Mouse (Mus musculus) liver, embryonic 16.5 days (tissue): Measurements from ENCODE around the gene Anks1. TPM values are rescaled to one million over a fixed set of nuclear protein-coding genes. Genes with fewer than 3 reads are reported as not detected.

Source experiments
- ATAC-seq: fragments of 200-750 bp; cut with Nextera tagmentation; 2 replicates; pipeline ENCODE4 v1.8.0; 2017; ENCODE audit warnings: low read depth, mild to moderate bottlenecking, moderate number of reproducible peaks, moderate library complexity
- H3K27ac ChIP-seq: fragments of 300-500 bp; sonication (generic); 2 replicates; pipeline ENCODE4 v1.5.1; 2014; ENCODE audit warnings: mild to moderate bottlenecking, low read length
- H3K27me3 ChIP-seq: fragments of 300-500 bp; sonication (generic); 2 replicates; pipeline ENCODE4 v1.6.1; 2014; ENCODE audit warnings: low read depth, low read length, mixed read lengths; ENCODE audit not compliant: control insufficient read depth, insufficient read depth
- H3K36me3 ChIP-seq: fragments of 300-500 bp; sonication (generic); 2 replicates; pipeline ENCODE4 v1.6.1; 2014; ENCODE audit warnings: mild to moderate bottlenecking; ENCODE audit not compliant: control insufficient read depth, insufficient read depth
- H3K4me1 ChIP-seq: fragments of 300-500 bp; sonication (generic); 2 replicates; pipeline ENCODE4 v1.6.1; 2014; ENCODE audit warnings: low read depth, low read length, mixed read lengths; ENCODE audit not compliant: control insufficient read depth
- H3K4me2 ChIP-seq: fragments of 300-500 bp; sonication (generic); 2 replicates; pipeline ENCODE4 v1.6.1; 2014; ENCODE audit warnings: low read depth, low read length, mixed read lengths
- H3K4me3 ChIP-seq: fragments of 300-500 bp; sonication (generic); 2 replicates; pipeline ENCODE4 v1.5.1; 2014; ENCODE audit warnings: low read depth, mild to moderate bottlenecking, low read length
- H3K9ac ChIP-seq: fragments of 300-500 bp; sonication (generic); 2 replicates; pipeline ENCODE4 v1.6.1; 2014; ENCODE audit warnings: low read depth, low read length
- H3K9me3 ChIP-seq: fragments of 300-500 bp; sonication (generic); replicated peaks from 2 replicates; pipeline ENCODE4 v1.6.1; 2016; ENCODE audit warnings: low read length; ENCODE audit not compliant: control insufficient read depth
- WGBS: fragments of 180-500 bp; shearing (Covaris S2); extraction: QIAGEN DNeasy Blood & Tissue Kit; methylation state at CpG from one replicate; pipeline ENCODE4 v1.1.7; 2014; ENCODE audit not compliant: insufficient replicate concordance; 5-methylcytosine and 5-hydroxymethylcytosine counted together
- polyA plus RNA-seq: library from polyadenylated mRNA; unstranded; fragments of >200 nt; fragmentation: Nextera tagmentation; extraction: Ambion mirVana; gene quantifications from 2 replicates; pipeline ENCODE4 v1.2.1, GENCODE M21; 2015

Anks1 gene
- polyA plus RNA-seq, 1 experiment from 2014 or later: 4.4 TPM

GRCm38 (mm10) chr17:27922174-27922712 lies 13.1 kb downstream of the Anks1 start:
- Histone ChIP-seq H3K4me3 (no peak overlapping the region), H3K9me3 (no peaks in the 10 kb centered on the region), H3K4me1 (peaks cover 3% of the 10 kb centered on the region), H3K4me2 (no peak overlapping the region), H3K9ac (no peak overlapping the region), H3K36me3 (no peaks in the 10 kb centered on the region), H3K27me3 (no peaks in the 10 kb centered on the region), H3K27ac (no peak overlapping the region)
- no peak for ATAC-seq
- 71% methylated on average over 11 of the region's 11 CpGs for WGBS

GRCm38 (mm10) chr17:27925054-27925453 lies 15.9 kb downstream of the Anks1 start:
- Histone ChIP-seq H3K27me3 (no peaks in the 10 kb centered on the region), H3K9me3 (no peaks in the 10 kb centered on the region), H3K36me3 (no peaks in the 10 kb centered on the region), H3K9ac (no peak overlapping the region), H3K4me3 (no peak overlapping the region), H3K4me1 (peaks cover 3% of the 10 kb centered on the region), H3K4me2 (no peak overlapping the region), H3K27ac (no peak overlapping the region)
- WGBS: 63% methylated on average over 4 of the region's 4 CpGs
- ATAC-seq: no peak

- no peak overlapping the region for H3K27ac ChIP-seq
These were observed 16.4 kb downstream of the Anks1 start for GRCm38 (mm10) chr17:27925504-27925903.

GRCm38 (mm10) chr17:27930291-27930690 lies 21.2 kb downstream of the Anks1 start:
- no peak overlapping the region for H3K4me2 ChIP-seq
- no peak overlapping the region for H3K27ac ChIP-seq
- WGBS: 68% methylated on average over 5 of the region's 5 CpGs
- H3K4me1 ChIP-seq: no peaks in the 10 kb centered on the region; the same call in 1 of the 2 replicates
- no peak for ATAC-seq
- no peak overlapping the region for H3K4me3 ChIP-seq
- no peaks in the 10 kb centered on the region for H3K36me3 ChIP-seq
- no peak overlapping the region for H3K9ac ChIP-seq
- no peaks in the 10 kb centered on the region for H3K27me3 ChIP-seq
- H3K9me3 ChIP-seq: no peaks in the 10 kb centered on the region

More at GRCm38 (mm10) chr17:27925504-27925903, 16.4 kb downstream of the Anks1 start:
- no peaks in the 10 kb centered on the region for H3K27me3 ChIP-seq
- ATAC-seq: peak; percentile 32; the same call in 1 of the 2 replicates
- no peak overlapping the region for H3K4me2 ChIP-seq
- peaks cover 3% of the 10 kb centered on the region for H3K4me1 ChIP-seq
- H3K9ac ChIP-seq: no peak overlapping the region
- no peak overlapping the region for H3K4me3 ChIP-seq
- no peaks in the 10 kb centered on the region for H3K36me3 ChIP-seq
- H3K9me3 ChIP-seq: no peaks in the 10 kb centered on the region
- 55% methylated on average over 7 of the region's 7 CpGs for WGBS

- Histone ChIP-seq H3K4me3 (no peak overlapping the region), H3K36me3 (no peaks in the 10 kb centered on the region), H3K27ac (no peak overlapping the region), H3K4me1 (no peaks in the 10 kb centered on the region), H3K4me2 (no peak overlapping the region), H3K27me3 (no peaks in the 10 kb centered on the region), H3K9ac (no peak overlapping the region), H3K9me3 (no peaks in the 10 kb centered on the region)
- no peak for ATAC-seq
- WGBS: 67% methylated on average over 4 of the region's 4 CpGs
These were observed 22.7 kb downstream of the Anks1 start for GRCm38 (mm10) chr17:27931826-27932225.

GRCm38 (mm10) chr17:27934136-27934910 lies 25.2 kb downstream of the Anks1 start:
- Histone ChIP-seq H3K27me3 (no peaks in the 10 kb centered on the region), H3K36me3 (no peaks in the 10 kb centered on the region), H3K9ac (no peak overlapping the region), H3K4me3 (no peak overlapping the region), H3K4me2 (no peak overlapping the region), H3K9me3 (no peaks in the 10 kb centered on the region), H3K4me1 (peaks cover 3% of the 10 kb centered on the region), H3K27ac (no peak overlapping the region)
- ATAC-seq: no peak
- 80% methylated on average over 10 of the region's 10 CpGs for WGBS

- Histone ChIP-seq H3K4me2 (no peak overlapping the region), H3K27ac (no peak overlapping the region), H3K9me3 (no peaks in the 10 kb centered on the region), H3K4me1 (peaks cover 3% of the 10 kb centered on the region), H3K9ac (no peak overlapping the region), H3K36me3 (no peaks in the 10 kb centered on the region), H3K27me3 (no peaks in the 10 kb centered on the region), H3K4me3 (no peak overlapping the region)
- ATAC-seq: no peak
- 52% methylated on average over 3 of the region's 3 CpGs for WGBS
These were observed 26.0 kb downstream of the Anks1 start for GRCm38 (mm10) chr17:27935091-27935490.

GRCm38 (mm10) chr17:27937054-27937615 lies 28.0 kb downstream of the Anks1 start:
- H3K4me1 ChIP-seq: peaks cover 3% of the 10 kb centered on the region
- WGBS: 75% methylated on average over 4 of the region's 4 CpGs

More at GRCm38 (mm10) chr17:27937054-27937615, 28.0 kb downstream of the Anks1 start:
- H3K4me3 ChIP-seq: no peak overlapping the region
- no peak overlapping the region for H3K4me2 ChIP-seq
- ATAC-seq: no peak
- no peak overlapping the region for H3K9ac ChIP-seq
- H3K9me3 ChIP-seq: no peaks in the 10 kb centered on the region
- no peaks in the 10 kb centered on the region for H3K27me3 ChIP-seq
- H3K36me3 ChIP-seq: no peaks in the 10 kb centered on the region
- H3K27ac ChIP-seq: no peak overlapping the region
